ENCODE assay signal across 8 mouse cellular contexts in genomic region chr10:126961757-126962156, GRCm38 (mm10). TPM values are rescaled to one million over a fixed set of nuclear protein-coding genes. Genes with fewer than 3 reads are reported as not detected.
DNase-seq lines count a peak whose midpoint lies in the region; ATAC-seq and TF ChIP-seq lines count a peak whose summit lies in the region.

No protein-coding gene starts in this region.

- peak; percentile 66 for DNase-seq in layer of hippocampus, adult 11-12 months (ENCODE audit: low spot score)
- DNase-seq in layer of hippocampus, adult 9-10 months (ENCODE audit: low spot score), result no peak
- peak; percentile 82 for DNase-seq in forebrain, postnatal 0 days
- DNase-seq in intestine, embryonic 14.5 days (ENCODE audit: low spot score), result no peak
- no peak for DNase-seq in liver, postnatal 0 days
- no peak for DNase-seq in thymus, postnatal 4 days
- no peak for DNase-seq in thymus, adult 18-20 months

- H3K27me3 ChIP-seq in forebrain, postnatal 0 days (ENCODE audit: insufficient read depth, low read length), result no peaks in the 10 kb centered on the region
- no peaks in the 10 kb centered on the region for H3K27me3 ChIP-seq in intestine, embryonic 14.5 days (replicated peaks; ENCODE audit: control insufficient read depth, insufficient read depth, low read length)
- no peaks in the 10 kb centered on the region for H3K27me3 ChIP-seq in liver, postnatal 0 days (ENCODE audit: insufficient read depth, low read length)

- H3K4me3 ChIP-seq in brown adipose tissue, adult 24 weeks (ENCODE audit: insufficient read depth, low read depth, low read length), result no peak overlapping the region
- no peak overlapping the region for H3K4me3 ChIP-seq in forebrain, postnatal 0 days (ENCODE audit: low read depth, low read length)
- no peak overlapping the region for H3K4me3 ChIP-seq in intestine, embryonic 14.5 days (ENCODE audit: low read depth, low read length)
- H3K4me3 ChIP-seq in liver, postnatal 0 days (ENCODE audit: low read depth, low read length), result no peak overlapping the region

- no peaks in the 10 kb centered on the region for H3K9me3 ChIP-seq in forebrain, postnatal 0 days (ENCODE audit: low read length)
- no peaks in the 10 kb centered on the region for H3K9me3 ChIP-seq in intestine, embryonic 14.5 days (ENCODE audit: control insufficient read depth, low read length)
- no peaks in the 10 kb centered on the region for H3K9me3 ChIP-seq in liver, postnatal 0 days (ENCODE audit: low read length)

- no peak for TF ChIP-seq EP300 in liver, postnatal 0 days (IDR thresholded peaks at IDR 0.05; ENCODE audit: low read depth)

- H3K9ac ChIP-seq in forebrain, postnatal 0 days, result no peak overlapping the region
- H3K9ac ChIP-seq in intestine, embryonic 14.5 days (ENCODE audit: low read length), result 0 out of 2 replicates have a peak overlapping the region, but pooled peaks have one; percentile 8
- H3K9ac ChIP-seq in liver, postnatal 0 days (replicated peaks), result no peak overlapping the region

- ATAC-seq in forebrain, postnatal 0 days, result peak; percentile 12; the same call in 1 of the 2 replicates
- no peak for ATAC-seq in intestine, embryonic 14.5 days (replicated peaks; ENCODE audit: low FRiP score, low TSS enrichment, low read depth)
- ATAC-seq in liver, postnatal 0 days, result no peak

- H3K27ac ChIP-seq in brown adipose tissue, adult 24 weeks (replicated peaks; ENCODE audit: low read depth, low read length), result peak overlapping the region; percentile 90
- peak overlapping the region; percentile 85 for H3K27ac ChIP-seq in forebrain, postnatal 0 days (ENCODE audit: low read depth, low read length)
- H3K27ac ChIP-seq in intestine, embryonic 14.5 days (ENCODE audit: low read depth), result peak overlapping the region; percentile 86
- peak overlapping the region; percentile 39 for H3K27ac ChIP-seq in liver, postnatal 0 days (ENCODE audit: low read depth)

- no peaks in the 10 kb centered on the region for H3K36me3 ChIP-seq in forebrain, postnatal 0 days (ENCODE audit: insufficient read depth)
- no peaks in the 10 kb centered on the region for H3K36me3 ChIP-seq in intestine, embryonic 14.5 days (ENCODE audit: control insufficient read depth, insufficient read depth, low read length)
- H3K36me3 ChIP-seq in liver, postnatal 0 days (replicated peaks; ENCODE audit: insufficient read depth, low read length), result no peaks in the 10 kb centered on the region

- no peak for TF ChIP-seq CTCF in forebrain, postnatal 0 days (IDR thresholded peaks at IDR 0.05; ENCODE audit: low read depth)
- TF ChIP-seq CTCF in liver, postnatal 0 days (IDR thresholded peaks at IDR 0.05; ENCODE audit: low read depth), result no peak

- H3K4me1 ChIP-seq in brown adipose tissue, adult 24 weeks (ENCODE audit: control insufficient read depth, insufficient read depth, insufficient read length, low read length), result peaks cover 3% of the 10 kb centered on the region
- peaks cover 12% of the 10 kb centered on the region for H3K4me1 ChIP-seq in forebrain, postnatal 0 days (ENCODE audit: insufficient read depth)
- peaks cover 29% of the 10 kb centered on the region for H3K4me1 ChIP-seq in intestine, embryonic 14.5 days (replicated peaks; ENCODE audit: control insufficient read depth, insufficient read depth, low read length)
- H3K4me1 ChIP-seq in liver, postnatal 0 days (ENCODE audit: insufficient read depth), result peaks cover 15% of the 10 kb centered on the region

- no peak overlapping the region for H3K4me2 ChIP-seq in forebrain, postnatal 0 days (ENCODE audit: low read depth)
- peak overlapping the region; percentile 22; the same call in 1 of the 2 replicates for H3K4me2 ChIP-seq in intestine, embryonic 14.5 days (ENCODE audit: low read length)
- 0 out of 2 replicates have a peak overlapping the region, but pooled peaks have one; percentile 22 for H3K4me2 ChIP-seq in liver, postnatal 0 days (ENCODE audit: low read depth, low read length)

- 40% methylated on average over 10 of the region's 10 CpGs for WGBS in forebrain, postnatal 0 days
- WGBS in intestine, embryonic 14.5 days, result 69% methylated on average over 10 of the region's 10 CpGs
- 70% methylated on average over 10 of the region's 10 CpGs for whole genome bisulfite sequencing in liver, postnatal 0 days (ENCODE audit: insufficient replicate concordance)

RNA-seq across cellular contexts. Expression of gene Ctdsp2, which starts 16.8 kb away (rescaled TPM):
- 42.7 and 48.6 TPM in 2 replicates for polyA plus RNA-seq in brown adipose tissue, adult 24 weeks (2012; ENCODE audit: insufficient read depth, insufficient read length, missing spikeins)
- total RNA-seq in forebrain, postnatal 0 days (2014; rRNA removed), result 45.9 and 56.0 TPM in 2 replicates
- 12.8 and 14.4 TPM in 2 replicates for polyA plus RNA-seq in forebrain, postnatal 0 days (2015; fragmentation: Nextera tagmentation; extraction: Ambion mirVana)
- polyA plus RNA-seq in intestine, embryonic 14.5 days (2014; fragmentation: Nextera tagmentation; extraction: Ambion mirVana), result 99.2 and 101 TPM in 2 replicates
- 10.7 and 11.4 TPM in 2 replicates for polyA plus RNA-seq in liver, postnatal 0 days (2015; fragmentation: Nextera tagmentation; extraction: Ambion mirVana)

RNA-seq across cellular contexts. Expression of gene Avil, which starts 38.8 kb away (rescaled TPM):
- polyA plus RNA-seq in brown adipose tissue, adult 24 weeks (2012; ENCODE audit: insufficient read depth, insufficient read length, missing spikeins), result not detected in 2 replicates
- total RNA-seq in forebrain, postnatal 0 days (2014; rRNA removed), result 0.08 and 0.67 TPM in 2 replicates
- 0.18 and 0.24 TPM in 2 replicates for polyA plus RNA-seq in forebrain, postnatal 0 days (2015; fragmentation: Nextera tagmentation; extraction: Ambion mirVana)
- 0.22 TPM in 2 replicates for polyA plus RNA-seq in intestine, embryonic 14.5 days (2014; fragmentation: Nextera tagmentation; extraction: Ambion mirVana)
- 0.04 TPM in 1 of 2 replicates, not detected in the other for polyA plus RNA-seq in liver, postnatal 0 days (2015; fragmentation: Nextera tagmentation; extraction: Ambion mirVana)

Comparison
In these comparisons a context has a peak if more than half of its experiments do, and no peak if none do; other contexts are left out.
1. DNase-seq: peak in layer of hippocampus, adult 11-12 months (single experiment) and forebrain, postnatal 0 days (single experiment); none in layer of hippocampus, adult 9-10 months (single experiment), intestine, embryonic 14.5 days (single experiment), liver, postnatal 0 days (single experiment), thymus, postnatal 4 days (single experiment) and thymus, adult 18-20 months (0 of 2).
2. H3K27ac ChIP-seq: peak in every context shown above with its lines; median percentile 90 in brown adipose tissue, adult 24 weeks; 86 in intestine, embryonic 14.5 days; 85 in forebrain, postnatal 0 days; 39 in liver, postnatal 0 days.